Mouse (Mus musculus) ES-E14 (cell line): ENCODE data around the gene Cx3cr1. TPM values are rescaled to one million over a fixed set of nuclear protein-coding genes. Genes with fewer than 3 reads are reported as not detected.

Experiments used
- DNase-seq: peaks from one replicate; pipeline ENCODE4 v3.0.0-alpha.2; 2013; ENCODE audit warnings: low read depth, low spot score
- H3K27ac ChIP-seq: 2 replicates; pipeline ENCODE4 v1.5.1; 2012; ENCODE audit warnings: low read depth, mild to moderate bottlenecking, low read length, moderate library complexity, mixed read lengths; ENCODE audit not compliant: poor library complexity, insufficient read depth, severe bottlenecking
- H3K36me3 ChIP-seq: 2 replicates; pipeline ENCODE4 v1.6.1; 2012; ENCODE audit warnings: mild to moderate bottlenecking, low read length, moderate library complexity, mixed read lengths; ENCODE audit not compliant: control insufficient read depth, poor library complexity, insufficient read depth, severe bottlenecking
- H3K4me1 ChIP-seq, 2 experiments: fragments of 150-350 bp in 1 of 2; sonication (generic) in 1 of 2; 2 replicates each; pipeline ENCODE4 v1.6.1; 2012; ENCODE audit warnings: low read length in 2 of 2, mild to moderate bottlenecking in 1 of 2, mixed read lengths in 1 of 2; ENCODE audit not compliant: control insufficient read depth in 2 of 2, insufficient read depth in 2 of 2, poor library complexity in 1 of 2
- H3K4me3 ChIP-seq, 2 experiments: fragments of 150-350 bp in 1 of 2; sonication (generic) in 1 of 2; 2 replicates each; pipeline ENCODE4 v1.5.1; 2012; ENCODE audit warnings: low read length in 2 of 2, low read depth in 1 of 2, mild to moderate bottlenecking in 1 of 2, mixed read lengths in 1 of 2; ENCODE audit not compliant: insufficient read depth in 1 of 2, poor library complexity in 1 of 2, severe bottlenecking in 1 of 2
- H3K9ac ChIP-seq: 2 replicates; pipeline ENCODE4 v1.6.1; 2012; ENCODE audit warnings: low read depth, mild to moderate bottlenecking, low read length, mixed read lengths; ENCODE audit not compliant: poor library complexity, insufficient read depth, severe bottlenecking
- H3K9me3 ChIP-seq: fragments of 150-350 bp; sonication (generic); 2 replicates; pipeline ENCODE4 v1.6.1; 2012; ENCODE audit warnings: low read depth, mild to moderate bottlenecking, low read length; ENCODE audit not compliant: control insufficient read depth, insufficient read depth
- CHD2 ChIP-seq: IDR thresholded peaks from 2 replicates; pipeline ENCODE4 v1.6.1; 2014; ENCODE audit warnings: mild to moderate bottlenecking, low read depth, low read length, inconsistent platforms
- HCFC1 ChIP-seq: IDR thresholded peaks from 2 replicates; pipeline ENCODE4 v1.6.1; 2012; ENCODE audit warnings: low read length, inconsistent platforms, borderline replicate concordance; ENCODE audit not compliant: insufficient read depth
- MAFK ChIP-seq: IDR thresholded peaks from 2 replicates; pipeline ENCODE4 v1.6.1; 2014; ENCODE audit warnings: mild to moderate bottlenecking, low read depth, low read length, inconsistent platforms; ENCODE audit not compliant: insufficient read depth
- ZC3H11A ChIP-seq: IDR thresholded peaks from 2 replicates; pipeline ENCODE4 v1.6.1; 2012; ENCODE audit warnings: low read depth, mild to moderate bottlenecking, inconsistent platforms, low read length, borderline replicate concordance
- ZNF384 ChIP-seq: IDR thresholded peaks from 2 replicates; pipeline ENCODE4 v1.6.1; 2012; ENCODE audit warnings: low read depth, low read length, inconsistent platforms
- in situ Hi-C, 2 experiments: fragments of 600-800 bp; cut with MboI; formaldehyde crosslinking; loops; one replicate each; pipeline ENCODE4 v1.15.1; 2025; ENCODE audit warnings: low sequenced_read_pairs in 2 of 2, inconsistent platforms in 1 of 2; ENCODE audit not compliant: unreplicated experiment in 2 of 2
- total RNA-seq: library from RNA; depleted of rRNA; stranded (reverse); fragments of 300-350 nt; gene quantifications from 2 replicates; pipeline ENCODE4 v1.2.3, GENCODE M21; 2012

The Cx3cr1 gene
- total RNA-seq, 1 experiment = 0.09 TPM

- Histone ChIP-seq H3K36me3 (no peaks in the 10 kb centered on the region), H3K27ac (no peak overlapping the region), H3K9me3 (no peaks in the 10 kb centered on the region), H3K4me1 (no peaks in the 10 kb centered on the region), H3K4me3 (no peak overlapping the region), H3K9ac (no peak overlapping the region)
- no peak for DNase-seq
- TF ChIP-seq MAFK (no peak), ZNF384 (no peak), HCFC1 (no peak), CHD2 (no peak), ZC3H11A (no peak)
- in situ Hi-C loops = no loop called here
Observed at GRCm38 (mm10) chr9:120089125-120089524, 19.4 kb upstream of the Cx3cr1 start.

- TF ChIP-seq ZNF384 = no peak
- no peak for TF ChIP-seq MAFK
- no peak for TF ChIP-seq HCFC1
- no peak for TF ChIP-seq CHD2
- TF ChIP-seq ZC3H11A = no peak
- Histone ChIP-seq H3K9ac (no peak overlapping the region), H3K4me1 (peaks cover 0 to 3% of the 10 kb centered on the region in 2 experiments; a peak in 1 of 4 replicates), H3K4me3 (no peak overlapping the region), H3K27ac (no peak overlapping the region), H3K36me3 (no peaks in the 10 kb centered on the region), H3K9me3 (no peaks in the 10 kb centered on the region)
- no peak for DNase-seq
- in situ Hi-C loops = no loop called here
Observed at GRCm38 (mm10) chr9:120084406-120084805, 14.7 kb upstream of the Cx3cr1 start.

GRCm38 (mm10) chr9:120083158-120083894, 13.6 kb upstream of the Cx3cr1 start:
- H3K27ac ChIP-seq = no peak overlapping the region
- TF ChIP-seq CHD2 = no peak
- no peaks in the 10 kb centered on the region for H3K36me3 ChIP-seq
- H3K4me1 ChIP-seq = peaks cover 2 to 3% of the 10 kb centered on the region in 2 experiments; a peak in 1 of 4 replicates
- in situ Hi-C loops = no loop called here
- H3K9ac ChIP-seq = no peak overlapping the region
- H3K4me3 ChIP-seq = no peak overlapping the region
- H3K9me3 ChIP-seq = no peaks in the 10 kb centered on the region
- DNase-seq = no peak

- Histone ChIP-seq H3K4me3 (no peak overlapping the region), H3K4me1 (peaks cover 2 to 3% of the 10 kb centered on the region in 2 experiments; a peak in 1 of 4 replicates), H3K9me3 (no peaks in the 10 kb centered on the region), H3K36me3 (no peaks in the 10 kb centered on the region), H3K27ac (no peak overlapping the region), H3K9ac (no peak overlapping the region)
- no peak for DNase-seq
- TF ChIP-seq ZNF384 = no peak
- no peak for TF ChIP-seq CHD2
- TF ChIP-seq MAFK = no peak
- TF ChIP-seq HCFC1 = no peak
- no peak for TF ChIP-seq ZC3H11A
- in situ Hi-C loops = no loop called here
Observed at GRCm38 (mm10) chr9:120082691-120083090, 13.0 kb upstream of the Cx3cr1 start.

- Histone ChIP-seq H3K9me3 (no peaks in the 10 kb centered on the region), H3K4me3 (no peak overlapping the region), H3K36me3 (no peaks in the 10 kb centered on the region), H3K4me1 (peaks cover 2 to 3% of the 10 kb centered on the region in 2 experiments; a peak in 1 of 4 replicates), H3K9ac (no peak overlapping the region), H3K27ac (no peak overlapping the region)
- in situ Hi-C loops = no loop called here
- DNase-seq = no peak
- no peak for TF ChIP-seq CHD2
- no peak for TF ChIP-seq ZC3H11A
- no peak for TF ChIP-seq HCFC1
- TF ChIP-seq ZNF384 = no peak
- no peak for TF ChIP-seq MAFK
Observed at GRCm38 (mm10) chr9:120081967-120082366, 12.3 kb upstream of the Cx3cr1 start.
